Mouse (Mus musculus): ENCODE data around the gene Kcnh3. TPM values are rescaled to one million over a fixed set of nuclear protein-coding genes. Genes with fewer than 3 reads are reported as not detected.

Kcnh3 gene
- polyA plus RNA-seq, 1 experiment from 2014 or later: 0.07 TPM

- no peak overlapping the region for H3K9ac ChIP-seq (replicated peaks)
- TF ChIP-seq CTCF (IDR thresholded peaks at IDR 0.05; ENCODE audit: low read depth) (no peak), EP300 (IDR thresholded peaks at IDR 0.05; ENCODE audit: low read depth) (no peak)
- ATAC-seq (no peak), DNase-seq (no peak)
- no peaks in the 10 kb centered on the region; the same call in 1 of the 2 replicates for H3K36me3 ChIP-seq (replicated peaks; ENCODE audit: insufficient read depth, low read length)
- H3K9me3 ChIP-seq (ENCODE audit: low read length): no peaks in the 10 kb centered on the region
- peaks cover 25% of the 10 kb centered on the region for H3K4me1 ChIP-seq (ENCODE audit: insufficient read depth)
- peak overlapping the region; percentile 15; the same call in 1 of the 2 replicates for H3K4me2 ChIP-seq (ENCODE audit: low read depth, low read length)
- H3K4me3 ChIP-seq (ENCODE audit: low read depth, low read length): no peak overlapping the region
- WGBS (ENCODE audit: insufficient replicate concordance): 84% methylated on average over 6 of the region's 6 CpGs
- peak overlapping the region; percentile 49 for H3K27ac ChIP-seq (ENCODE audit: low read depth)
- no peaks in the 10 kb centered on the region for H3K27me3 ChIP-seq (ENCODE audit: insufficient read depth, low read length)
These were observed 29.1 kb downstream of the Kcnh3 start for GRCm38 (mm10) chr15:99253772-99254171.

DNA sequence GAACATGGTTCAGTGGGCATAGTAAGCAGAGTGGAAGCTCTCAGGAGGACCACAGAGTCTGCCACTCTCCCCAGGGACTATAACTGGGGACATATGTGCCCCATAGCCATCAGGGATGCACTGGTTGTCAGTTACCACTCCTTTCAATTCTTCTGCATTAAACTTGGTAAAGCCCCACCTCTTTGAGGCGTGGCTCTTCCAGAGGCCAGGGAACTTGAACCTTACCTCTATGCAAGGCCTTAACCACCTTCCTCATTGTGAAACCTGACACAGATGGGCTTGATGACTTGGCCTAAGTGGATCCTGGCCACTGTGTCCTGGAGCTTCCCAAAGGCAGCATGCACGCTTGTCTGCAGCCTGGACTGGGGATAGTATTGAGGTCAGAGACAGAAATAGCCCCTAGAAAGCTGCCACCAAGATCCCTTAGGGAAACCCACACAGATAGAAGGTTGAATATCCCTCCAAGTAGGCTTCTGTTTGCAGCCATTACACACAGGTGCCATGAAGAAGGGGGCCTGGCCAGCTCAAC, 29.9 kb downstream of the Kcnh3 start:
- Histone ChIP-seq H3K4me1 (ENCODE audit: insufficient read depth) (peaks cover 31% of the 10 kb centered on the region), H3K36me3 (replicated peaks; ENCODE audit: insufficient read depth, low read length) (no peaks in the 10 kb centered on the region), H3K27ac (ENCODE audit: low read depth) (peak overlapping the region; percentile 24), H3K4me2 (ENCODE audit: low read depth, low read length) (no peak overlapping the region), H3K9ac (replicated peaks) (no peak overlapping the region; the same call in 1 of the 2 replicates), H3K9me3 (ENCODE audit: low read length) (no peaks in the 10 kb centered on the region), H3K4me3 (ENCODE audit: low read depth, low read length) (no peak overlapping the region), H3K27me3 (ENCODE audit: insufficient read depth, low read length) (no peaks in the 10 kb centered on the region)
- 58% methylated on average over 2 of the region's 2 CpGs for WGBS (ENCODE audit: insufficient replicate concordance)
- ATAC-seq: no peak
- no peak for DNase-seq
- TF ChIP-seq CTCF (IDR thresholded peaks at IDR 0.05; ENCODE audit: low read depth): no peak
- TF ChIP-seq EP300 (IDR thresholded peaks at IDR 0.05; ENCODE audit: low read depth): no peak

GRCm38 (mm10) chr15:99255241-99255749, 30.6 kb downstream of the Kcnh3 start:
- H3K9me3 ChIP-seq (ENCODE audit: low read length): no peaks in the 10 kb centered on the region
- ATAC-seq (no peak), DNase-seq (no peak)
- no peak overlapping the region for H3K9ac ChIP-seq (replicated peaks)
- H3K4me1 ChIP-seq (ENCODE audit: insufficient read depth): peaks cover 34% of the 10 kb centered on the region
- H3K36me3 ChIP-seq (replicated peaks; ENCODE audit: insufficient read depth, low read length): no peaks in the 10 kb centered on the region
- TF ChIP-seq EP300 (IDR thresholded peaks at IDR 0.05; ENCODE audit: low read depth) (no peak), CTCF (IDR thresholded peaks at IDR 0.05; ENCODE audit: low read depth) (no peak)
- no peak overlapping the region for H3K4me2 ChIP-seq (ENCODE audit: low read depth, low read length)
- WGBS (ENCODE audit: insufficient replicate concordance): 77% methylated on average over 6 of the region's 6 CpGs
- no peak overlapping the region for H3K27ac ChIP-seq (ENCODE audit: low read depth)
- no peaks in the 10 kb centered on the region for H3K27me3 ChIP-seq (ENCODE audit: insufficient read depth, low read length)
- no peak overlapping the region for H3K4me3 ChIP-seq (ENCODE audit: low read depth, low read length)

DNA sequence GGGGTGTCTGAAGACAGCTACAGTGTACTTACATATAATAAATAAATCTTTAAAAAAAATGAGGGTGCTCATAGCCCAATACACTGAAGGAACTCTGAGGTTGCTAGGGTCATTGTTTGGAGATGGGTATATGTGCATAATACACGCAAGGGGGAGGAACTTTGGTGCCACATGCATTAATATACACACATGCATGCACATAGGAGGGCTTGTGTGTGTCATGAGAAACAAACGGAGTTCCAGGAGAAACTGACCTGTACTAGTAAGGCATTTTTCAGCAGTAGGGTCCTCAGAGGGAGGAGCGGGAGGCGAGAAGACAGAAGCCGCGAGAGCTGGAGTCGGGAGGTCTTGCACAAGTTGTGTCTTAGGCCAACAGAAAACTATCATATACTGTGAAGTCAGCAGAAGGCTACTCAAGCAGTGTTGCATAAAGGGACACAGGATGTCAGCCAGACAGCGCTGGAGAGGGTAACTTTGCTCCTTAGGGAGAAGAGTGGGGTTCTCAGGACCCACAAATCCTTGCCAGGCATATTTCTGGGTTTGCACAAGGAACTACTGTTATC, 34.6 kb downstream of the Kcnh3 start:
- H3K4me2 ChIP-seq (ENCODE audit: low read depth, low read length): peak overlapping the region; percentile 33
- WGBS (ENCODE audit: insufficient replicate concordance): 49% methylated on average over 8 of the region's 8 CpGs
- H3K36me3 ChIP-seq (replicated peaks; ENCODE audit: insufficient read depth, low read length): no peaks in the 10 kb centered on the region
- H3K4me3 ChIP-seq (ENCODE audit: low read depth, low read length): peak overlapping the region; percentile 0; the same call in 1 of the 2 replicates
- peak; percentile 67 for ATAC-seq
- TF ChIP-seq EP300 (IDR thresholded peaks at IDR 0.05; ENCODE audit: low read depth): no peak
- no peak for TF ChIP-seq CTCF (IDR thresholded peaks at IDR 0.05; ENCODE audit: low read depth)
- H3K27me3 ChIP-seq (ENCODE audit: insufficient read depth, low read length): no peaks in the 10 kb centered on the region
- H3K9ac ChIP-seq (replicated peaks): no peak overlapping the region
- H3K9me3 ChIP-seq (ENCODE audit: low read length): no peaks in the 10 kb centered on the region
- DNase-seq: no peak
- H3K27ac ChIP-seq (ENCODE audit: low read depth): no peak overlapping the region
- H3K4me1 ChIP-seq (ENCODE audit: insufficient read depth): peaks cover 20% of the 10 kb centered on the region

GRCm38 (mm10) chr15:99259730-99260252, 35.1 kb downstream of the Kcnh3 start:
- Histone ChIP-seq H3K4me2 (ENCODE audit: low read depth, low read length) (peak overlapping the region; percentile 66), H3K27me3 (ENCODE audit: insufficient read depth, low read length) (no peaks in the 10 kb centered on the region), H3K27ac (ENCODE audit: low read depth) (no peak overlapping the region), H3K9me3 (ENCODE audit: low read length) (no peaks in the 10 kb centered on the region), H3K4me3 (ENCODE audit: low read depth, low read length) (peak overlapping the region; percentile 0; the same call in 1 of the 2 replicates), H3K9ac (replicated peaks) (no peak overlapping the region), H3K36me3 (replicated peaks; ENCODE audit: insufficient read depth, low read length) (no peaks in the 10 kb centered on the region), H3K4me1 (ENCODE audit: insufficient read depth) (peaks cover 17% of the 10 kb centered on the region)
- whole genome bisulfite sequencing (ENCODE audit: insufficient replicate concordance): 0% methylated on average over 9 of the region's 10 CpGs
- ATAC-seq (peak; percentile 70), DNase-seq (peak; percentile 89)
- no peak for TF ChIP-seq EP300 (IDR thresholded peaks at IDR 0.05; ENCODE audit: low read depth)
- TF ChIP-seq CTCF (IDR thresholded peaks at IDR 0.05; ENCODE audit: low read depth): no peak

- DNase-seq (no peak), ATAC-seq (no peak)
- Histone ChIP-seq H3K4me3 (ENCODE audit: low read depth, low read length) (no peak overlapping the region), H3K4me2 (ENCODE audit: low read depth, low read length) (no peak overlapping the region), H3K27ac (ENCODE audit: low read depth) (no peak overlapping the region), H3K4me1 (ENCODE audit: insufficient read depth) (peaks cover 15% of the 10 kb centered on the region), H3K9ac (replicated peaks) (no peak overlapping the region), H3K36me3 (replicated peaks; ENCODE audit: insufficient read depth, low read length) (no peaks in the 10 kb centered on the region), H3K9me3 (ENCODE audit: low read length) (no peaks in the 10 kb centered on the region), H3K27me3 (ENCODE audit: insufficient read depth, low read length) (no peaks in the 10 kb centered on the region)
- 75% methylated on average over 10 of the region's 10 CpGs for WGBS (ENCODE audit: insufficient replicate concordance)
- TF ChIP-seq CTCF (IDR thresholded peaks at IDR 0.05; ENCODE audit: low read depth) (no peak), EP300 (IDR thresholded peaks at IDR 0.05; ENCODE audit: low read depth) (no peak)
These were observed 38.0 kb downstream of the Kcnh3 start for GRCm38 (mm10) chr15:99262702-99263101.

All from liver, postnatal 0 days (tissue).